Mouse (Mus musculus) limb, embryonic 14.5 days (tissue): Measurements from ENCODE around the gene Zfp148. TPM values are rescaled to one million over a fixed set of nuclear protein-coding genes. Genes with fewer than 3 reads are reported as not detected.

Experiments used
- ATAC-seq: fragments of 200-750 bp; cut with Nextera tagmentation; 2 replicates; pipeline ENCODE4 v1.8.0; 2017; ENCODE audit warnings: low read depth, moderate number of reproducible peaks, moderate TSS enrichment; ENCODE audit not compliant: low FRiP score
- DNase-seq: peaks from one replicate; pipeline ENCODE4 v3.0.0-alpha.2; 2015; ENCODE audit warnings: low spot score
- H3K27ac ChIP-seq: fragments of 300-500 bp; sonication (generic); replicated peaks from 2 replicates; pipeline ENCODE4 v1.5.1; 2014; ENCODE audit warnings: low read depth, mild to moderate bottlenecking, low read length, moderate library complexity, mixed read lengths
- H3K27me3 ChIP-seq: fragments of 300-500 bp; sonication (generic); 2 replicates; pipeline ENCODE4 v1.6.1; 2014; ENCODE audit warnings: low read length, mixed read lengths; ENCODE audit not compliant: control insufficient read depth, insufficient read depth
- H3K36me3 ChIP-seq: fragments of 300-500 bp; sonication (generic); 2 replicates; pipeline ENCODE4 v1.6.1; 2014; ENCODE audit warnings: mild to moderate bottlenecking, low read length, moderate library complexity, mixed read lengths; ENCODE audit not compliant: control insufficient read depth, insufficient read depth
- H3K4me1 ChIP-seq: fragments of 300-500 bp; sonication (generic); 2 replicates; pipeline ENCODE4 v1.6.1; 2014; ENCODE audit warnings: antibody characterized with exemption, low read length, mixed read lengths; ENCODE audit not compliant: control insufficient read depth, insufficient read depth
- H3K4me2 ChIP-seq: fragments of 300-500 bp; sonication (generic); replicated peaks from 2 replicates; pipeline ENCODE4 v1.6.1; 2014; ENCODE audit warnings: low read depth, mild to moderate bottlenecking, low read length, moderate library complexity; ENCODE audit not compliant: severe bottlenecking
- H3K4me3 ChIP-seq: fragments of 300-500 bp; sonication (generic); replicated peaks from 2 replicates; pipeline ENCODE4 v1.5.1; 2014; ENCODE audit warnings: low read length
- H3K9ac ChIP-seq: fragments of 300-500 bp; sonication (generic); 2 replicates; pipeline ENCODE4 v1.6.1; 2014; ENCODE audit warnings: mild to moderate bottlenecking, low read depth, low read length, moderate library complexity; ENCODE audit not compliant: severe bottlenecking
- H3K9me3 ChIP-seq: fragments of 300-500 bp; sonication (generic); 2 replicates; pipeline ENCODE4 v1.6.1; 2016; ENCODE audit warnings: low read length; ENCODE audit not compliant: control insufficient read depth
- POLR2A ChIP-seq: fragments of 200-500 bp; IDR thresholded peaks from 2 replicates; pipeline ENCODE4 v1.8.0; 2012; ENCODE audit warnings: inconsistent platforms, mild to moderate bottlenecking, moderate library complexity, borderline replicate concordance; ENCODE audit not compliant: insufficient read depth, insufficient read length; ENCODE audit errors: extremely low read depth
- WGBS: fragments of 180-500 bp; shearing (Covaris S2); extraction: QIAGEN DNeasy Blood & Tissue Kit; methylation state at CpG from one replicate; pipeline ENCODE4 v1.1.7; 2014; 5-methylcytosine and 5-hydroxymethylcytosine counted together
- polyA plus RNA-seq, 2 experiments: library from polyadenylated mRNA; depleted of rRNA in 1 of 2; stranded (reverse) in 1 of 2; unstranded in 1 of 2; fragments of >200 nt; fragmentation: Nextera tagmentation in 1 of 2; extraction: Ambion mirVana in 1 of 2; gene quantifications; 2 replicates each; pipeline versions ENCODE4 v1.2.1 to v1.2.3; 2012 to 2014

The Zfp148 gene
- polyA plus RNA-seq, 2 experiments = 26.6 to 50.2 TPM

- H3K27ac ChIP-seq = no peak overlapping the region
- no peak overlapping the region for H3K4me3 ChIP-seq
- 64% methylated on average over 11 of the region's 11 CpGs for WGBS
- H3K4me2 ChIP-seq = no peak overlapping the region
- H3K9ac ChIP-seq = no peak overlapping the region
- H3K4me1 ChIP-seq = peaks cover 12% of the 10 kb centered on the region
- DNase-seq = no peak
- ATAC-seq = no peak
- no peak for TF ChIP-seq POLR2A
- H3K27me3 ChIP-seq = no peaks in the 10 kb centered on the region
- 0 out of 2 replicates have a peak, but pooled peaks cover 5% of the 10 kb centered on the region for H3K9me3 ChIP-seq
- no peaks in the 10 kb centered on the region for H3K36me3 ChIP-seq
Measured at GRCm38 (mm10) chr16:33529502-33530454, 149.1 kb downstream of the Zfp148 start.

- Histone ChIP-seq H3K27me3 (no peaks in the 10 kb centered on the region), H3K9ac (no peak overlapping the region), H3K4me1 (peaks cover 12% of the 10 kb centered on the region), H3K4me2 (no peak overlapping the region), H3K27ac (no peak overlapping the region), H3K9me3 (0 out of 2 replicates have a peak, but pooled peaks cover 5% of the 10 kb centered on the region), H3K36me3 (no peaks in the 10 kb centered on the region), H3K4me3 (no peak overlapping the region)
- no peak for TF ChIP-seq POLR2A
- no peak for DNase-seq
- 75% methylated on average over 8 of the region's 8 CpGs for WGBS
- no peak for ATAC-seq
Measured at GRCm38 (mm10) chr16:33531184-33531583, 150.5 kb downstream of the Zfp148 start.

- no peak for TF ChIP-seq POLR2A
- H3K27ac ChIP-seq = no peak overlapping the region
- peaks cover 5% of the 10 kb centered on the region; the same call in 1 of the 2 replicates for H3K4me1 ChIP-seq
- H3K9ac ChIP-seq = no peak overlapping the region
- no peak for ATAC-seq
- no peaks in the 10 kb centered on the region for H3K9me3 ChIP-seq
- H3K36me3 ChIP-seq = no peaks in the 10 kb centered on the region
- 77% methylated on average over 8 of the region's 8 CpGs for WGBS
- no peaks in the 10 kb centered on the region for H3K27me3 ChIP-seq
- no peak overlapping the region for H3K4me3 ChIP-seq
- no peak overlapping the region for H3K4me2 ChIP-seq
- DNase-seq = no peak
Measured at GRCm38 (mm10) chr16:33536456-33536855, 155.8 kb downstream of the Zfp148 start.

- Histone ChIP-seq H3K27ac (no peak overlapping the region), H3K4me1 (peaks cover 5% of the 10 kb centered on the region; the same call in 1 of the 2 replicates), H3K4me3 (no peak overlapping the region), H3K9me3 (no peaks in the 10 kb centered on the region), H3K27me3 (no peaks in the 10 kb centered on the region), H3K4me2 (no peak overlapping the region), H3K9ac (no peak overlapping the region), H3K36me3 (no peaks in the 10 kb centered on the region)
- 65% methylated on average over 21 of the region's 21 CpGs for WGBS
- TF ChIP-seq POLR2A = no peak
- DNase-seq = peak; percentile 25
- ATAC-seq = peak; percentile 47
Measured at GRCm38 (mm10) chr16:33537499-33538225, 157.0 kb downstream of the Zfp148 start.

- Histone ChIP-seq H3K36me3 (no peaks in the 10 kb centered on the region), H3K27ac (no peak overlapping the region), H3K9me3 (no peaks in the 10 kb centered on the region), H3K4me2 (no peak overlapping the region), H3K4me3 (no peak overlapping the region), H3K4me1 (no peaks in the 10 kb centered on the region), H3K27me3 (no peaks in the 10 kb centered on the region), H3K9ac (no peak overlapping the region)
- DNase-seq (no peak), ATAC-seq (no peak)
- 87% methylated on average over 2 of the region's 2 CpGs for WGBS
- TF ChIP-seq POLR2A = no peak
Measured at GRCm38 (mm10) chr16:33544346-33544745, 163.7 kb downstream of the Zfp148 start.
